Mouse (Mus musculus) embryonic facial prominence, embryonic 12.5 days (tissue): Measurements from ENCODE around the gene Gm20843. TPM values are rescaled to one million over a fixed set of nuclear protein-coding genes. Genes with fewer than 3 reads are reported as not detected.
"Not testable (repeated sequence)": the region's sequence is repeated elsewhere in the genome, so short reads cannot be mapped to it uniquely, and the experiment has no call there.

Experiments used
- ATAC-seq: fragments of 200-750 bp; cut with Nextera tagmentation; 2 replicates; pipeline ENCODE4 v1.8.0; 2017; ENCODE audit not compliant: insufficient number of reproducible peaks, insufficient read depth, low FRiP score, low TSS enrichment
- H3K27ac ChIP-seq: fragments of 300-500 bp; sonication (generic); 2 replicates; pipeline ENCODE4 v1.5.1; 2016; ENCODE audit warnings: mild to moderate bottlenecking
- H3K27me3 ChIP-seq: fragments of 300-500 bp; sonication (generic); 2 replicates; pipeline ENCODE4 v1.6.1; 2016; ENCODE audit warnings: mild to moderate bottlenecking, moderate library complexity
- H3K36me3 ChIP-seq: fragments of 300-500 bp; sonication (generic); 2 replicates; pipeline ENCODE4 v1.6.1; 2016; ENCODE audit warnings: mild to moderate bottlenecking
- H3K4me1 ChIP-seq: fragments of 300-500 bp; sonication (generic); 2 replicates; pipeline ENCODE4 v1.6.1; 2016
- H3K4me2 ChIP-seq: fragments of 300-500 bp; sonication (generic); replicated peaks from 2 replicates; pipeline ENCODE4 v1.6.1; 2016; ENCODE audit warnings: mild to moderate bottlenecking, moderate library complexity
- H3K4me3 ChIP-seq: fragments of 300-500 bp; sonication (generic); 2 replicates; pipeline ENCODE4 v1.5.1; 2016; ENCODE audit warnings: mild to moderate bottlenecking
- H3K9ac ChIP-seq: fragments of 300-500 bp; sonication (generic); 2 replicates; pipeline ENCODE4 v1.6.1; 2016; ENCODE audit warnings: mild to moderate bottlenecking, moderate library complexity
- H3K9me3 ChIP-seq: fragments of 300-500 bp; sonication (generic); 2 replicates; pipeline ENCODE4 v1.6.1; 2016; ENCODE audit warnings: mild to moderate bottlenecking, moderate library complexity
- WGBS: fragments of 180-500 bp; shearing (Covaris S2); methylation state at CpG from one replicate; pipeline ENCODE4 v1.1.7; 2016; 5-methylcytosine and 5-hydroxymethylcytosine counted together
- polyA plus RNA-seq: library from polyadenylated mRNA; unstranded; fragments of >200 nt; fragmentation: Nextera tagmentation; extraction: Ambion mirVana; gene quantifications from 2 replicates; pipeline ENCODE4 v1.2.1, GENCODE M21; 2016

Gm20843 gene
- not detected in 2 replicates for polyA plus RNA-seq

GRCm38 (mm10) chrY:72247018-72247417 is at the start of gene Gm20843:
TSS of gene Gm20843 (minus strand) at chrY:72247118.
- H3K4me1 ChIP-seq, ATAC-seq, H3K4me3 ChIP-seq, H3K27ac ChIP-seq, H3K9me3 ChIP-seq, H3K27me3 ChIP-seq, H3K4me2 ChIP-seq, H3K36me3 ChIP-seq, H3K9ac ChIP-seq: not testable (repeated sequence)
- no CpG with 5 or more reads among the region's 6 CpGs for WGBS
